Comparison of ENCODE assay signal across 13 mouse cellular contexts in the genomic region with DNA sequence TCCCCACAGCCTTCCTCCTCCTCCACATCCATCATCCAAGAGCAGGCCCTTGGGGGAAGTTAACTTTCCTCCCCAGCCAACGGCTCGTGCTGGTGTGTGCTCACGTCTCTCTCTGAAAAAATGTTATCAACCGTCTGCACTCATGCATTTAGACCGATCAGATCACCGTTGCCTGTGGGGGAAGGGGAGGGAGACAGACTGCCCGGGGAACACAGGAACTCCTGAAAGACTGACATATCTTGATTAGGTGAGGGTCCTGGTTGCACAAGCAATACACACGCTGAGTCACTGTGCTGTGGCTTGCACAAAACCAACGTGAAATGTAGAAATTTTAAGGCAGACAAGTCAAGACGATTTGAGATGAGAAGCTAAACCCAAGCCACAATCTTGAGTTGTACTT. TPM values are rescaled to one million over a fixed set of nuclear protein-coding genes. Genes with fewer than 3 reads are reported as not detected.
DNase-seq lines count a peak whose midpoint lies in the region; ATAC-seq and TF ChIP-seq lines count a peak whose summit lies in the region.
"Had no signal": no experiment of that assay in that cellular context is flagged by ENCODE, and none has a peak within 500 bp of the region (broad histone marks: within the 10 kb centered on the region; RNA-seq: fewer than 3 reads in every experiment).

No protein-coding gene starts in this region.

- H3K9ac ChIP-seq in heart, embryonic 11.5 days (ENCODE audit: low read depth, low read length) = peak overlapping the region; percentile 12; the same call in 1 of the 2 replicates
- H3K9ac ChIP-seq in liver, postnatal 0 days (replicated peaks) = peak overlapping the region; percentile 24; the same call in 1 of the 2 replicates
- H3K9ac ChIP-seq: forebrain, embryonic 15.5 days had no signal

- no peaks in the 10 kb centered on the region for H3K9me3 ChIP-seq in heart, embryonic 11.5 days (replicated peaks; ENCODE audit: control insufficient read depth, low read length)
- no peaks in the 10 kb centered on the region for H3K9me3 ChIP-seq in liver, postnatal 0 days (ENCODE audit: low read length)
- H3K9me3 ChIP-seq in hindbrain, embryonic 10.5 days = no peaks in the 10 kb centered on the region
- H3K9me3 ChIP-seq: forebrain, embryonic 15.5 days had no signal

- peak overlapping the region; percentile 5; the same call in 1 of the 2 replicates for H3K4me2 ChIP-seq in heart, embryonic 11.5 days
- H3K4me2 ChIP-seq in liver, postnatal 0 days (ENCODE audit: low read depth, low read length) = peak overlapping the region; percentile 55
- H3K4me2 ChIP-seq: forebrain, embryonic 15.5 days had no signal

- H3K4me3 ChIP-seq in heart, embryonic 11.5 days (ENCODE audit: low read depth, low read length) = no peak overlapping the region
- H3K4me3 ChIP-seq in liver, postnatal 0 days (ENCODE audit: low read depth, low read length) = 0 out of 2 replicates have a peak overlapping the region, but pooled peaks have one; percentile 0
- H3K4me3 ChIP-seq in hindbrain, embryonic 10.5 days = no peak overlapping the region
- H3K4me3 ChIP-seq: forebrain, embryonic 15.5 days had no signal

- H3K4me1 ChIP-seq in heart, embryonic 11.5 days (ENCODE audit: control insufficient read depth, insufficient read depth, low read length) = peaks cover 11% of the 10 kb centered on the region
- peaks cover 58% of the 10 kb centered on the region for H3K4me1 ChIP-seq in liver, postnatal 0 days (ENCODE audit: insufficient read depth)
- H3K4me1 ChIP-seq in hindbrain, embryonic 10.5 days (replicated peaks) = 0 out of 2 replicates have a peak, but pooled peaks cover 3% of the 10 kb centered on the region

- no peaks in the 10 kb centered on the region for H3K36me3 ChIP-seq in heart, embryonic 11.5 days (ENCODE audit: control insufficient read depth, insufficient read depth, low read length)
- H3K36me3 ChIP-seq in liver, postnatal 0 days (replicated peaks; ENCODE audit: insufficient read depth, low read length) = no peaks in the 10 kb centered on the region
- H3K36me3 ChIP-seq in hindbrain, embryonic 10.5 days = no peaks in the 10 kb centered on the region
- H3K36me3 ChIP-seq: forebrain, embryonic 15.5 days had no signal

- TF ChIP-seq EP300 in liver, postnatal 0 days (IDR thresholded peaks at IDR 0.05; ENCODE audit: low read depth) = peak; percentile 98

- peak; percentile 80 for ATAC-seq in heart, embryonic 11.5 days (replicated peaks; ENCODE audit: insufficient number of reproducible peaks, low FRiP score, low TSS enrichment)
- peak; percentile 81 for ATAC-seq in liver, postnatal 0 days
- ATAC-seq: forebrain, embryonic 15.5 days; midbrain, embryonic 16.5 days had no signal

- 18% methylated on average over 10 of the region's 10 CpGs for WGBS in heart, embryonic 11.5 days (ENCODE audit: insufficient replicate concordance)
- WGBS in liver, postnatal 0 days (ENCODE audit: insufficient replicate concordance) = 3% methylated on average over 10 of the region's 10 CpGs
- WGBS in hindbrain, embryonic 10.5 days = 58% methylated on average over 10 of the region's 10 CpGs

- no peak for TF ChIP-seq CTCF in liver, postnatal 0 days (IDR thresholded peaks at IDR 0.05; ENCODE audit: low read depth)

- no peaks in the 10 kb centered on the region; the same call in 1 of the 2 replicates for H3K27me3 ChIP-seq in heart, embryonic 11.5 days (ENCODE audit: control insufficient read depth, insufficient read depth, low read length)
- H3K27me3 ChIP-seq in liver, postnatal 0 days (ENCODE audit: insufficient read depth, low read length) = no peaks in the 10 kb centered on the region
- 0 out of 2 replicates have a peak, but pooled peaks cover 4% of the 10 kb centered on the region for H3K27me3 ChIP-seq in hindbrain, embryonic 10.5 days (ENCODE audit: insufficient read depth, poor library complexity, severe bottlenecking)
- H3K27me3 ChIP-seq: forebrain, embryonic 15.5 days had no signal

- DNase-seq in heart, adult 18-20 months = no peak
- peak; percentile 50 for DNase-seq in urinary bladder, postnatal 14 days (ENCODE audit: low spot score)
- no peak for DNase-seq in urinary bladder, postnatal 10 days (ENCODE audit: low spot score)
- DNase-seq in liver, postnatal 0 days = peak; percentile 74
- DNase-seq in hindbrain, embryonic 10.5 days (ENCODE audit: low spot score) = no peak
- DNase-seq in B cell, adult 2 months = no peak
- DNase-seq in adrenal gland, adult 8-10 months = no peak
- DNase-seq: embryo, embryonic 11 days; lung, adult 2 months; right cerebral cortex, postnatal 4 days had no signal

- H3K27ac ChIP-seq in heart, embryonic 11.5 days (ENCODE audit: low read depth, low read length) = peak overlapping the region; percentile 59
- H3K27ac ChIP-seq in liver, postnatal 0 days (ENCODE audit: low read depth) = peak overlapping the region; percentile 82
- no peak overlapping the region for H3K27ac ChIP-seq in hindbrain, embryonic 10.5 days
- H3K27ac ChIP-seq: forebrain, embryonic 15.5 days had no signal

RNA-seq across cellular contexts. Expression of gene Adgrg1, which starts 9.7 kb away (rescaled TPM):
- 6.4 and 7.5 TPM in 2 replicates for polyA plus RNA-seq in heart, embryonic 11.5 days (2014; fragmentation: Nextera tagmentation; extraction: Ambion mirVana)
- 10 to 100 TPM; 60.8 to 62.2 TPM for total RNA-seq in heart, adult 18-20 months (2021)
- 34.0 and 35.4 TPM in 2 replicates for polyA plus RNA-seq in liver, postnatal 0 days (2015; fragmentation: Nextera tagmentation; extraction: Ambion mirVana)
- polyA plus RNA-seq in hindbrain, embryonic 10.5 days (2016; fragmentation: Nextera tagmentation; extraction: Ambion mirVana) = 101 and 186 TPM in 2 replicates
- total RNA-seq in adrenal gland, adult 8-10 months (2022) = 10 to 100 TPM; 14.6 to 60.9 (median 38.3) TPM

RNA-seq across cellular contexts. Expression of gene Adgrg5, which starts 41.3 kb away (rescaled TPM):
- polyA plus RNA-seq in heart, embryonic 11.5 days (2014; fragmentation: Nextera tagmentation; extraction: Ambion mirVana) = 0.10 and 0.47 TPM in 2 replicates
- total RNA-seq in heart, adult 18-20 months (2021) = under 1 TPM in 1 of 2 experiments, not detected in 1; 0.41 TPM
- 0.13 and 0.18 TPM in 2 replicates for polyA plus RNA-seq in liver, postnatal 0 days (2015; fragmentation: Nextera tagmentation; extraction: Ambion mirVana)
- polyA plus RNA-seq in hindbrain, embryonic 10.5 days (2016; fragmentation: Nextera tagmentation; extraction: Ambion mirVana) = 0.22 and 0.68 TPM in 2 replicates
- 1 to 10 TPM in 2 of 4 experiments, under 1 TPM in 2; 0.49 to 2.0 (median 0.94) TPM for total RNA-seq in adrenal gland, adult 8-10 months (2022)
- polyA plus RNA-seq: forebrain, embryonic 15.5 days; midbrain, embryonic 16.5 days had no signal

RNA-seq across cellular contexts. Expression of gene Ccdc102a, which starts 46.9 kb away (rescaled TPM):
- 22.8 and 24.8 TPM in 2 replicates for polyA plus RNA-seq in heart, embryonic 11.5 days (2014; fragmentation: Nextera tagmentation; extraction: Ambion mirVana)
- total RNA-seq in heart, adult 18-20 months (2021) = 1 to 10 TPM; 3.8 to 4.1 TPM
- polyA plus RNA-seq in liver, postnatal 0 days (2015; fragmentation: Nextera tagmentation; extraction: Ambion mirVana) = 1.3 and 1.5 TPM in 2 replicates
- polyA plus RNA-seq in hindbrain, embryonic 10.5 days (2016; fragmentation: Nextera tagmentation; extraction: Ambion mirVana) = 15.7 and 17.5 TPM in 2 replicates
- total RNA-seq in adrenal gland, adult 8-10 months (2022) = 10 to 100 TPM in 2 of 4 experiments, 1 to 10 TPM in 2; 6.9 to 11.1 (median 8.6) TPM

RNA-seq across cellular contexts. Expression of gene Adgrg3, which starts 52.7 kb away (rescaled TPM):
- 2.0 and 4.5 TPM in 2 replicates for polyA plus RNA-seq in heart, embryonic 11.5 days (2014; fragmentation: Nextera tagmentation; extraction: Ambion mirVana)
- total RNA-seq in heart, adult 18-20 months (2021) = 1 to 10 TPM; 1.5 TPM
- polyA plus RNA-seq in liver, postnatal 0 days (2015; fragmentation: Nextera tagmentation; extraction: Ambion mirVana) = 8.9 and 9.6 TPM in 2 replicates
- polyA plus RNA-seq in hindbrain, embryonic 10.5 days (2016; fragmentation: Nextera tagmentation; extraction: Ambion mirVana) = 3.2 and 3.5 TPM in 2 replicates
- 1 to 10 TPM; 2.2 to 4.1 (median 3.1) TPM for total RNA-seq in adrenal gland, adult 8-10 months (2022)

Comparison
In these comparisons a context has a peak if more than half of its experiments do, and no peak if none do; other contexts are left out.
1. DNase-seq: peak in urinary bladder, postnatal 14 days (single experiment) and liver, postnatal 0 days (single experiment); none in heart, adult 18-20 months (0 of 2), urinary bladder, postnatal 10 days (single experiment), hindbrain, embryonic 10.5 days (single experiment), B cell, adult 2 months (0 of 2) and adrenal gland, adult 8-10 months (single experiment).